Mouse (Mus musculus) lung, adult 2 months (tissue): ENCODE measurements around the gene Foxp1.

Source experiments
- CTCF ChIP-seq: fragments of 200-500 bp; IDR thresholded peaks from 2 replicates; pipeline ENCODE4 v1.5.1; 2011; ENCODE audit warnings: mild to moderate bottlenecking, low read length, control low read depth; ENCODE audit not compliant: insufficient read depth
- POLR2A ChIP-seq: fragments of 200-500 bp; IDR thresholded peaks from 2 replicates; pipeline ENCODE4 v1.6.1; 2011; ENCODE audit warnings: low read depth, mild to moderate bottlenecking, control low read depth, low read length, borderline replicate concordance; ENCODE audit errors: extremely low read depth

DNA sequence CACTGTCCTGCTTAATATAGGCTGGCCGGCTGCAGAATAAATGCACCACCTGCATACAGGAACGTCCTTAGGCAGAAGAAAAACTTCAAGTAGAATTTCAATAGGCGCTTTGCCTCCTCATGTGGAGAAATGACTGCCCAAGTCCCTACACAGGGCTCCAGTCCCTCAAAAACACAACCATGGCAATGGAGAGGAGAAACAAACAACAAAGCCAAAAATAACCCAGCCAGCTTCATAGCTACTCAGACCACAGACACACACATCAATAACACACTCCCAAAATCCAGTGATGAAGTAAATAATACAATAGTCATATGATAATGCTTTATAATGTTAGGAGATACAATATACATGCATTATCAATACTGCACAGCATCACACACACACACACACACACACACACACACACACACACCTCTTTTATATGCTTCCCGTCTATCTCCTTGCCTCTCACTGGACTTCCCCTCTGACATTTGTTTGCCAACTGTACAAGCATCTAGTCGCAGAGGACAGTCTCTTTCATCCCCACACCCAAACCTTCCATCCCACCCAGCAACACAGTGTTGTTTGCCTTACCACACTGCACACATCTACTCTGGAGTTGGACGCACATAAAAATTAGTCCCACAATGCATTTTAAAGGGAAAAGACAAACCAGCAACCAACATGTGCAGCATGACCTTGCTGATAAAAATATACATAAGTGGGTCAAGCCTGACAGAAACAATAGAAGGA, 162.6 kb downstream of the Foxp1 start:
- no peak for TF ChIP-seq POLR2A
- TF ChIP-seq CTCF = no peak
